Comparison of ENCODE assay signal across 16 mouse cellular contexts in genomic region chr9:86099325-86099724, GRCm38 (mm10).
"Had no signal": no experiment of that assay in that cellular context is flagged by ENCODE, and none has a peak within 500 bp of the region (broad histone marks: within the 10 kb centered on the region; RNA-seq: fewer than 3 reads in every experiment).

No protein-coding gene starts in this region.

- H3K4me3 ChIP-seq: neural tube, embryonic 13.5 days; neural tube, embryonic 15.5 days; stomach, embryonic 15.5 days had no signal

- DNase-seq: retina, postnatal 1 day; right cerebral cortex, adult 18-20 months; right cerebral cortex, postnatal 14 days; right cerebral cortex, postnatal 25 days; right cerebral cortex, postnatal 4 days; spleen, adult 18-20 months; thymus, adult 18-20 months; thymus, adult 2 months; thymus, postnatal 14 days; thymus, postnatal 25 days; thymus, postnatal 36 days; thymus, postnatal 4 days had no signal

- H3K9me3 ChIP-seq: neural tube, embryonic 13.5 days; neural tube, embryonic 15.5 days; stomach, embryonic 15.5 days had no signal

- H3K27ac ChIP-seq: neural tube, embryonic 13.5 days; neural tube, embryonic 15.5 days; stomach, embryonic 15.5 days; stomach, postnatal 0 days had no signal

- H3K4me1 ChIP-seq: neural tube, embryonic 13.5 days; stomach, embryonic 15.5 days had no signal

- H3K4me2 ChIP-seq: neural tube, embryonic 13.5 days; neural tube, embryonic 15.5 days; stomach, embryonic 15.5 days had no signal

- H3K27me3 ChIP-seq: neural tube, embryonic 13.5 days; neural tube, embryonic 15.5 days; stomach, embryonic 15.5 days had no signal

- H3K36me3 ChIP-seq: neural tube, embryonic 13.5 days; neural tube, embryonic 15.5 days; stomach, embryonic 15.5 days had no signal

- H3K9ac ChIP-seq: neural tube, embryonic 13.5 days; neural tube, embryonic 15.5 days; stomach, embryonic 15.5 days had no signal
